Mouse (Mus musculus): ENCODE results near the gene Rragc.
"Not testable (repeated sequence)": the region's sequence is repeated elsewhere in the genome, so short reads cannot be mapped to it uniquely, and the experiment has no call there.

The Rragc gene

DNA sequence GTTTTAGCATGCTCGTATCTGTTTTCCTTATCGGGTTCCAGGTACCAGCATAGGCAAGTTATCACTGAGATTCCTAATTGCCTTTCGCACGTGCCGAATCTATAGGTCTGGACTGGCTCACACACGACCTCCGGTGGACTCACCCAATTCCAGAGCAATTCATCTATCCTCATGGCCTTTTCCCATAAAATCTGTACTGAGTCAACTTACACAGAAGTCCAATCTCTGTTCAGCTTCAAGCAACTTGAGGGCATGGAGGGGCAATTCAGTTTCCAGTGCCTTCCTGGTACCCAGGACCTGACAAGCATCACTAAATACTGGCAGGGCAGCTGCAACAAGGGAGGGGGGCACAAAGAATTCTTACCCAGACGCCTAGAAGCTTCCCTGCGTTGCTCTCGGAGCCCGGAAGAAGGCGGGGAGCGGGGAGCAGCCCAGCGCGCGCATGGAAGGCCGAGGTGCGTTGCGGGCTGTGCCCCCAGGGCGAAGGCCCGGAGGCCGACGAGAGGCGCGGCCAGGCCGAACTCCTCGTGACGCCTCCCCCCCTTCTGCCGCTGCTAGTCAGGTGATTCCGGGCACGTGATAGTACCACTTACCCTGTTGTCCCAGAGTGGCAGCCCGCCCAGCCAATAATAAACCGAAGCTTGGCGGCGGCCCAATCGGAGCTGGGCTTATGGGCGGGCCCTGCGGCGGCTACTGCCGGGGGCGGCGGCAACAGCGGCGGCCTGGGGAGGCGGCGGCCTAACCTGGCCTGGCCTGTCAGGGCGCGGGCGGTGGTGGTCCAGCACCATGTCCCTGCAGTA, at the start of gene Rragc:
Rragc (plus strand) TSS at position 699 of the 800 bp plus-strand sequence.
- peak; percentile 100 for DNase-seq

DNA sequence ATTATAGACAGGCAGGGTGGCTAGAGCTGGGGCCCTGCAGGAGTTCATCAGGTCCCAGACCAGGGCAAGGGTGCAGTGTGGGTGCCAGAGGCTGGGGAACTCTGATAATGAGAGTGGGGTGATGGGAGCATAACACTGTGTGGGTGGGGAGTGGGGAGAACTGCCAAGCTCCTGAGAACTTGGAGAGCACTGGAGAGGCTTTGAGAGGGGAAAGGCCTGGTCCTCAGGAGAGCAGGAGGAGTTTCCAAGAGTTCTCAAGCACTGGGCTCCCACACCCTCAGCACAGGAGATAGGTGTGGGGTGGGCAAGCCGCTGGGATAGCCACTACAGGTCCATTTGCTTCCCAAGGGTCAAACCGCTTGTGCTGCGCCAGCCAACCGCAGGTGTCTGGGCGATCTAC, 23.5 kb upstream of the Rragc start:
- no peak for DNase-seq

DNA sequence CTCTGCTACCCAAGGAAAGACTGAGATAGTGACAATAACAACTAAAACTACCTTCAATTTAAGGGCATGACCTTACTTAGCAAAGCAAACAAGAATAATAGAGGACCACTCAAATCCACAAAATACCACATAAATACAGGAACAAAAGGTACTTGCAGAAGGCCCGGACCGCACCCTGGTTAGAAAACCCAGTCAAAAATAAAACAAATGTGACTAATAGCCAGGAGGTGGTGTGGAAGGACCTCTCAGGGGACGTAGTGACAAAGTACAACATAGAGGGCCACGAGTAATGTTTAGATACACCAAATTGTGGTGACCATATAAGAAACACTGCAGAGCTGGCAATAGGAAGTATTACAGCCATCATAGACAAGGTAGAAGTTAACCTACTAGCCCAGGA, 23.0 kb upstream of the Rragc start:
- DNase-seq, result no peak

DNA sequence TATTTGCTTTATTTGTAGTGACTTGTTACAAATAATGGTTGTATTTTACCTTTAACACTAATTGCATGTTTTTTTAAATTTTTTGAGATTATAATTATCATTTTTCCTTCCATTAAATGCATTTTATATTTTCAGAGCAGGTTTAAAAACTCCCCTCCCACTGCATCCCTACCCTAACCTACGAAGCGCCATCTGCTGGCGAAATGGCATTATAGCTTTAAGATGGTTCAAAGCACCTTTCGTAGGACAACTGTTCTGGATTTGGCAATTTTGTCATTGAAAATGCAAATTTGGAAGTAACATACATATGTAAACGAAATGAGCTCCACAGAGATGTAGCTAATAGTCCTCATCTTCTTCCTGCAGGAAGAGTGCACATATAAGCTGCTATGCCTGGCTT, 18.6 kb upstream of the Rragc start:
- DNase-seq, result peak; percentile 55

DNA sequence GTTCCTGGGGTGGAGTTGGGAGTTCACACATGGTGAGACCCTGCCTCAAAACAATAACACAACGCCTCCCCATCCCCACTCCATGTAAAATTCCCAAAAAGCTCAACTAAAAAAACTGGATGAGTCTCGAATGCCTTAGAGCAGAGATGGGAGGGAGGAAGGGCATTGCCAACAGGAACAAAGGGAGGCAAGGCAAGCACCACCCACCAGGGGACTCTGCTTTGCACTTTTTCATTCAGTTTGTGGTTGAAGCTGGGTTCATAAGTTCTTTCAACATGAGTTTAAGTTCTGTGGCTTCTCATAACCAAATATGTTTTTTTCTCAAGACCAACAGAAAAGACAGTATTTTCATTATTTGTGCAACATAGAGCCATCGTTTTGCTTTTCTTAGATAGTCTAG, 13.8 kb upstream of the Rragc start:
- no peak for DNase-seq

DNA sequence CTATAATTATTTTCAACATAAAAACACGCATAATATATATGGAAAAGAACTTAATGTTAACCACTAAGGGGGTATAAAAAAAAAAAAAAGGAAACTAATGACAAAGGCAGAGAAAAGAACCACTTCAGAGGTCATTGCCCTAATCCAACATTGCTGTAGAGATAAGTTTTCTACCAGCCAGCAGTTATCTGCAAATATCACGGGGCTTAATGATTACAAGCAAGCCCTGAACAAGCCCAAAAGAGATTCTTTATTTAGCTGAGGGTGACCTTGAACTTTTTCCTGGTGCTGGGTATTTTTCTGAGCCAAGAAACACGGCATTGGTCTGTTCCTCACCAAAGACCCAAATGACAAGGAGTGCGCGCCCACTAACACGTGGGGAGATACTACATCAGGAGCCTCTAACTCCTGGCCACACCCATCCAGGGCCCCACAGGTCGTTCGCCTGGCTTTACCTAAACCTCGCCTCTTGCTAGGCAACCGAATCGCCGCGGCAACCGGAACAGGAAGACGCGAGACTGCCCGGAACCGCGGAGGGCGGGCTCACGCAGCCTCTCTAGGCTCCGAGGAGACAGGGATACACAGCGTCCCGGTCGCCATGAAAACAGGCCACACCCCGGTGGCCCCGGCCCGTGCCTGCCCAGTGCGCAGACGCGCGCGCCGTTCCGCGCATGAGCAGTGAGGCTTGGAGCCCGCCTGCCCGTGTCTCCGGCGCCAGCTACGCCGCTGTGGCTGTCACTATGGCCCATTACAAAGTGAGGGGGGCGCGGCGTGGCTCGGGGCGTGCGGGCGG, 12.7 kb upstream of the Rragc start, which contains the start of gene Mycbp:
Mycbp (plus strand) TSS at position 500 of the 793 bp plus-strand sequence.
- DNase-seq, result peak; percentile 98

DNA sequence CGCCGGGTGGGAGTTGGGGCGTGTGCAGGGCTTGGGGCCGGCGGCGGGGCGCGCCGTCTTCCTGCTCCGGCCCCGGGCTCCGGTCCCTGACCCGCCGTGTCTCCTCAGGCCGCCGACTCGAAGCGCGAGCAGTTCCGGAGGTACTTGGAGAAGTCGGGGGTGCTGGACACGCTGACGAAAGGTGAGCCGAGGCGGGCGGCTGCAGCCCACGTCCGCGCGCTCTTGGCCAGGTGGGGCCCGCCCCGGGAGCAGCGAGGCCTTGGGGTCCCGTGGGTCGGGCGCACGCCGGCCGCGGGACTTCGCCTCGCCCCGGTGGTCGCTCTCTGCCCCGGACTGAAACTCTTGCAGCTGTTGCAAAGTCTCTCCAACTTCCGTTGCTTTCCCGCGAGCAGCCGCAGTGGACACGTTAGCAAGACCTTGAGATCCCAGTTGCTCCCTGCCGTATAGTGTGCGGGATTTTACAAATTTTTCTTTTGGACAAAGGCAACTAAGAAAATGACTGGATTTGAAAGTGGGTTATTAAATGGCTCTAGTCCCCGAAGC, 12.0 kb upstream of the Rragc start:
- DNase-seq, result peak; percentile 42

DNA sequence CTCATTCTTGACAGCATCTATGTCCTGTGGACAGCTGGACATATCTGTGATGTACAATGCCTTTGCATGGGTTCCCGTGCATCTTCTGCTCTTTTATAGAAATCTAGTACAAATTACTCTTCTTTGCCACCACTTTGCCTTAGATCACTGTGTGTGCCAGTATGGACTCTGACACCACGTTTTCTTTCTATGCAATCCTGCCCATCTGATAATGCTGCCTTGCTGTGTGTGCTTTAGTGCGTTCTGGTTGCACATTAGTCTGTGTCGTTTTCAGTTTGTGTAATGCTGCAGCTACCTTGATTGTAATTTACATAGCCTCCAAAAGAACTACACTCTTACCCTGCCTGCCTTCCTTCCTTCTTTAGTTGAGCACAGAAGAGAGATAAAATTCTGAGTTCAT, 5.7 kb upstream of the Rragc start:
- DNase-seq, result no peak

DNA sequence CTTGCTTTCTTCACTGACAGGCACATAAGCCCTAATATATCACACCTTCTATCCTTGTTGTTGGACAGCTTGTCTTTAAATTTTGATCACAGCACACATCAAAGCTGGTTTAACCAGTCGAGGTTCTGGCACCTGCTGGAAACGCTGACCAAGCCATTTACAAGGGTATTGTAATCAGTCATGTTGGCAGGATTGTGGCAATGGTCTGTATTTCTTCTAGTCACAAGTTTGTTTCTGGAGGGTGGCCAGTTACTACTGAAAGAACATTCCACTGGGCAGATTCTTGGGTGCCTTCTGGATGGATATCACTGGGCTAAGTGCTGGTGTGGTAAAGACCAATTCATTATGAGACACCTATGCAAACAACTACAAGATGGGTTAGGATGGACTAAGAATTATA, 4.8 kb upstream of the Rragc start:
- DNase-seq, result no peak

DNA sequence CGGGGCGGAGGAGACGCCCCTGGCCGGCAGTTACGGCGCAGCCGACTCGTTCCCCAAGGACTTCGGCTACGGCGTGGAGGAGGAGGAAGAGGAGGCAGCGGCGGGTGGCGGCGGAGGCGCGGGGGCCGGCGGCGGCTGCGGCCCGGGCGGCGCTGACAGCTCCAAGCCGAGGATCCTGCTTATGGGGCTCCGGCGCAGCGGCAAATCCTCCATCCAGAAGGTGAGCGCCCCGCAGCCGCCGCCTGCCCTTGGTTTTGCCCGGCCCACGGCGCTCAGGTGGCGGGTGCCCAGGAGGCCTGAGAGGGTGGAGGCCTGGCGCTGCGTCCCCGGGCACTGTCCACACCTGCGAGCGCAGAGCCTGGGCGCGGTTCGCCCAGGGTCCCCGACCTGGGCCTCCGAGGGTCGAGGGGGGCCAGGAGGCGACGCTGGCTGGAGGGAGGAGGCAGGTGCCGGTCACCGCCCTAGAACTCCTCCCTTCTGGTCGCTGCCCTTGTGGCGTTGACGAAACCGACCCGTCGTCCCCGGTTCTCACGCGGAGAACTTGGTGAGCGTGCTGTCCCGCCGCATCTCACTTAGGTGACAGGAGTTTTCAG, 398 bp downstream of the Rragc start, which contains the start of gene 4930535I16Rik:
4930535I16Rik (minus strand) TSS at position 475 of the 593 bp plus-strand sequence.
- DNase-seq, result no peak

DNA sequence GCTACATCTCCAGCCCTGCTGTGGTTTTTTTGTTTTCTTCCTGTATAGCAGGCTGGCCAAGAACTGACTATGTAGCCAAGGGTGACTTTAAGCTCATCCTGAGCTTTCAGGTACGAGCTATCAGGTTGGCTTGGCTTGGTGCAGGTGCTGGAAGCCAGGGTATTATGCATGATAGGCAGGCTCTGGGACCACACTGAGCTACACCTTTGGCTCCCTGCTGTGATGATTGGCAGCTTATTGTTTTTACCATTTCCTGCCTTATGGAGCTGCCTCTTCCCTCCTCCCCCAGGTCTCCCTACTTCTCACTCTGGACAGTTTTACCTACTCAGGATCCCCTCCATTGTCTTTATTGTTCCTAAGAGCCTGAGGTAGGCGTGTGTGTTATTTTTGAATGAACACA, 1.6 kb downstream of the Rragc start:
- peak; percentile 34 for DNase-seq

DNA sequence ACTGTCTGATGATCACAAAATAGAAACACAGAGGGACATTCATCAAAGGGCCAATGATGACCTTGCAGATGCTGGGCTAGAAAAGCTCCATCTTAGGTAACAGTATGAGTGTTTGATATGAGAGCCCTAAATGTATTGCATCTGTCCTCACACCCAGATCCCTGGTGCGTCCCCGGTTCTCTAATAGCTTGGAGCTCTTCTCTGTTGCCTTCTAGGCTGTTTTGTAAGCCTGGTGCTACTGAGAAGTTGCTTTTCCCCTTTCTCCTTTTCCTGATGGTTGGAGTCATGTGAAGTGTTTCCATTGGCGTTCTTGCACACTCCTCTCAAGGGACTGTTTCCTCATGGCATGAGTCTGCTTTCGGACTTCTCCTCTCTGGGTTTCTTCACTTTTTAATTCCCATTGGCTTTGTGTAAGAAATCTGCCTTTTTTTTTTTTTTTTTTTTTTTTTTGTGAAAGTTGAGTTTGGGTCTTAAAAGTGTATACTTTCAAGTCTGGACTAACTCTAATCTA, 3.9 kb downstream of the Rragc start:
- no peak for DNase-seq

DNA sequence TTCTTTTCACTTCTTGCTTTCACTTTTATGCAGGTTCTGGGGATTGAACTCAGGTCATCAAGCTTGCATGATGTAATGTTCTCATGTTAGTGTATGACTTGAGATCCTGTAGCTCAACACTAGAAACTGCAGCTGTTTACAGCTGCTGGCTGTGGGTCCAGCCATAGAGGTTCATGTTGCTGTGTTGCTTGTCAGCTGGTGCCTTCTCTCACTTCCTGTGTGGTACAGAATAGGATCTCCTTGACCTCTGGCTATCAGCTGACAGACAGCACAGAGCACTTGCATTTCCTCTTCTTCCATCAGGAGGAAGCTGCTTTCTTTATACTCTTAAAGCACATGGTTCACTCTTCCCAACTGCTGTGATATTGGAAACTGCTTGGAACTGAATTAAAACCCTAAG, 10.7 kb downstream of the Rragc start:
- no peak for DNase-seq

DNA sequence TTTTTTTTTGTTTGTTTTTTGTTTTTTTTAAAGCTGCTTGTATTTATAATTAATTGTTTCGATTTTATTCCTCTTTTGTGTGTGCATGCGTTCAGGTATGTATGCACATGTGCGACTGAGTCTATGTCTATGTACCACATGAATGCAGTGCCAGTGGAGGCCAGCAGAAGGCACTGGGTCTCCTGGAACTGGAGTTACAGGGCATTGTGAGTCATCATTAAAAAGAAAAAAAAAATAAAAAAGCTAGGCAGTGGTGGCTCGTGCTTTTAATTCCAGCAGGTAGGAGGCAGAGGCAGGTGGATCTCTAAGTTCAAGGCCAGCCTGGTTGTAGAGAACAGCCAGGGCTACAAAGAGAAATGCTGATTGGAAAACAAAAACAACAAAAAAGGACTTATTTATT, 12.7 kb downstream of the Rragc start:
- no peak for DNase-seq

DNA sequence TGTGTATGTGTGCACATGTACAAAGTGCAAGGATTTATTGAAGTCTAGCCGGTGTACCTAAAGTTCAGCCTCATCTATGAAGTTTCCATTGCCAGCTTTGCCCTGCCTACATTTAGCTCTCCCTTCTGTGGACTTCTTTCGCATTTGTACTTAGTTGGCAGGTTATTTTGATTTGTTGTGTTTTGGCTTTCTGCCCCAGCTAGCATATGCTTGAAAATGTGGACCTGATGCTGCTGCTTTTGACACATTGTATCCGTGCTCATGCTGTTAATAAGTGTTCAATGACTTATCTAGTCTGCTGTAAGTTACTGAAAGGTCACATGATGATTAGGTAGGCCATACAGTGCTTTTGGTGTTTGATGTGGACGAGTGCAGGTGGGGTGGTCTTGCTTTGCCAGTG, 17.1 kb downstream of the Rragc start:
- DNase-seq, result peak; percentile 67

DNA sequence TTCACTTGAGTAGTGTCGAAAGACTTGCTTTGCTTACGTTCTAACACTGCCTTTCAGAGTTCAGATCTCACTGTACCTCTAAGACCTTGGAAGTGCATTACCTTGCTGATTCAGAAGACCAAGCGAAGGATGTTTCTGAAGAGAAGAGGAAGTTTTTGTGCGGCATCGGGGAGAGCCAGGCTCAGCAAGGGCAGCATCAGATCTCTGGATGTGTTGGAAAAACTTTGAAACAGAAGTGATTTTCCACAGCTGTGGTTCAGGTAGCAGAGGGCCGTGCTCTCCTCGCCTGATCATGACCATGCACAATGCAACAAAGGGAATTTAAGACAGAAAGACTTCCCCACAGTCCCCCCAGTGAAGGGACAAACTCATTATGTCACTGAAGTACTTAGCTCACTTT, 18.8 kb downstream of the Rragc start:
- no peak for DNase-seq

DNA sequence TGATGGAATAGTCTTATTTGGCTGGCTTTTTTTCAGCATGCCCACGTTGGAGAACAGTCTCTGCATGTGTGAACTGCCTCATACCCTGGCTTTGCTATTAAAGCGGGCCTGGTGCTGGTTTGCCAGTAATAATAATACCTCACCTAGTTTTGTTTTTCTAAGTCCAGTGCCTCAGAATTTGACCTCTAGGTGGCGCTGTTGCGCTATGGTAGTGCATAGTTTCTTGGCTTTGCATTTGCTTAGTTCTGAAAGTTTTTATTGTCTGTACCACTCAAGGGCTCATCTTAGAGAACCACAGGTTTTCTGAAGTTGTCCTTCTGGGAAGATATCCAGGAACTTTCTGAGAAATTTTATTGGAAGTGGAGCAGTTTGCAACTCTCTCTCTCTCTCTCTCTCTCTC, 22.6 kb downstream of the Rragc start:
- DNase-seq, result peak; percentile 51

DNA sequence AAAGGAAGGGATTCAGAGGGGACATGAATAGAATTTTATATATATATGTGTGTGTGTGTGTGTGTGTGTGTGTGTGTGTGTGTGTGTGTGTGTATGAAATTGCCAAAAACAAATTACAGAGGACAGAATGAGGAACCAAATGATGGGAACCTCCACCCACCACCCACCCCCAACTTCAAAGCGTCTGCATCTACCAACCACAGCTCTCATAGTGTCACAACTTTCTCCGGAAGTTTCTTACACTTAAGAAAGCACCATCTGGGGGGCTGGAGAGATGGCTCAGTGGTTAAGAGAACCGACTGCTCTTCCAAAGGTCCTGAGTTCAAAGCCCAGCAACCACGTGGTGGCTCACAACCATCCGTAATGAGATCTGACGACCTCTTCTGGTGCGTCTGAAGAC, 23.6 kb downstream of the Rragc start:
- DNase-seq, result not testable (repeated sequence)

DNA sequence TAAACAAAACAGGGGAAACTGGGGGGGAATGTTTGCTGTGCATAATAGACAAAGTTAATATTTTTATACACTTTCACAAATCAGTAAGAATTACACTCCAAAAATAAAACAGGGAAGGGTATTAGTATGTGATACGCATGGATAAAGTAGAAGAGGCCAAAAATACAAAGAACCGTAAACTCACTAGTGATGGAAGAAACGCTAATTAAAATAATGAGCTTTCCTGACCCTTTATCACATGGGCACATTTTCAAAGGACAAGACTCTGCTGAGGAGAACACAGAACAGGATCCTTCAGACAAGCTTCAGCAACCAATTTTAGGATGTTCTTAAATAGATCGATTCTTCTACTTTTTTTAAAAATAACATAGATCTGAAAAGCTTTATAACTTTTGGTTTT, 29.5 kb downstream of the Rragc start:
- no peak for DNase-seq

DNA sequence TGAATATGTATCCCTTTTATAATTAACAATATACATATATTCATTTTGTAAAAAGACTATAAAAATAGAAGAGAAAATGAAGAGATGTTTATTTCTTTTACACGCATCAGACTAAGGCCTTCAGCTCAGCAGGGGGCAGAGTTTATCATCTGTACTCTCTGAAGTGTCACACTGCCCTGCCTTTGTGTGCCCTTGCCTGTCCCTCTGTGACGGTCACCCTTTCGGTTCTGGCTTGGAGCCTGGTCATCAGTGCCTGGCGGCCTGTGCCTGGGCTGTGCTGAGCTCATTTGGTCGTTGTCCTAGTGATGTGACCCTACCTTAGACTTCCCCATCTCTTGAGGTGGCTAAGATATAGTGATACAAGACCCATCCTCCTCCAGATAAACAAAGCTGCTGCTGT, 29.9 kb downstream of the Rragc start:
- no peak for DNase-seq

DNA sequence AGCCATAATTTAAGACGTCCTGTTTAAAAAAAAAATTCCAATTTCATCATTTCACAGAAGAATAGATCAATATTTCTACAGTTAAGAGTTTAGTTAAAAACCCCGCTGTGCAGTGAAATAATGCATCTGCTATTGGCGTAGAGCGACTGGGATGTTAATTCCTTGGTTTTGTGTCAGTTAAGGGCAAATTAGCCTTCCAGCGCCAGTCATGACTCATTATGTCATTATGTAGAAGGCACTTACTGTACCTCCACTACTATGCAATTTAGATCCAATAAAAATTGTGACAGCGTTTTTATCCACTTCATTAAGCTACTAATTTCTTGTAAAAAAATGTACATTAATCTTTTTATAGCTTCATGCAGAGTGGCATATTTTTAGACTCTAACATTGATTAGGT, 31.7 kb downstream of the Rragc start:
- DNase-seq, result no peak

DNA sequence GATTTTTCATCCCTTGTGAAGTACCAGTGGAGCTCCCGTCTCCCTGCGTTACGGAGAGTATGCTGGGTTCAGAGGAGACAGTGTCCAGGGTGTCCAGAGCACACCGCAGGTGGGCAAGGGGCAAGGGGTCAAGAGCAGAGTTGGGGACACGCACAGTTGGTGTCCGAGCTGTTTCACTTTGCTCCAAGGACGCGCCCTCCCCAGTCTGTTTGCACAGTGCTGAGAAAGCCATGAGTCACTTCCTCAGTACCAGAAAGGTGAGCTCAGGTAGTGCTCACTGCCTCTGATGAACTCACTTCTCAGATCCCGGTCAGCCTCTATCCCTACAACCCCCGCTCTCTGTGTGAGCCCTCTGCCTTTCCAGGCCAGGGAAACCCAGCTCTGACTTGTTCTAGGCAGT, 32.4 kb downstream of the Rragc start:
- DNase-seq, result no peak

DNA sequence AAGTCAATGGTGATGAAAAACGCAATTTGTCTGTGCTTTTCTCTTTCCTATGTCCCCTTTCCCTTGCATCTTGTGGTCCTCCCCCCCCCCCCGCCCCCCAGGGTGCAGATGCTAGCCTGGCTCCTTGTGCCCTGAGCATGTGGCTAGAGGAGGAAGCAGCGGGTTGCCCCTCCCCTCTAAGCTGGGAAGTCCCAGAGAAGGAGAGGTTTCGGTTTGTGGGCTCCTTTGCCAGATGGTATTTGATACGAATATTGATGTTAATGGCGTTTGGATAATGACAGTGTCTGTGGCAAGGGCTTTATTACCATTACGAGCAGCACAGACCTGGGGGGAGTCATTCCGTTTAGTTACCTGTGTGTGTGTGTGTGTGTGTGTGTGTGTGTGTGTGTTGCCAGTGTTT, 34.8 kb downstream of the Rragc start:
- no peak for DNase-seq
